Mouse (Mus musculus) ES-Bruce4 (cell line): ENCODE results near the gene Kcnk4.

Source experiments
- CTCF ChIP-seq: IDR thresholded peaks from one replicate; pipeline ENCODE4 v1.8.1; 2011; ENCODE audit warnings: low read depth, low read length
- POLR2A ChIP-seq: IDR thresholded peaks from one replicate; pipeline ENCODE4 v1.8.1; 2011; ENCODE audit warnings: low read length; ENCODE audit not compliant: insufficient read depth

- no peak for TF ChIP-seq CTCF
- no peak for TF ChIP-seq POLR2A
Measured at GRCm38 (mm10) chr19:6973581-6974190, 39.4 kb upstream of the Kcnk4 start.
